ENCODE assay signal across 27 mouse cellular contexts in genomic region chr8:108648993-108649392, GRCm38 (mm10).
DNase-seq lines count a peak whose midpoint lies in the region; ATAC-seq and TF ChIP-seq lines count a peak whose summit lies in the region.
"Had no signal": no experiment of that assay in that cellular context is flagged by ENCODE, and none has a peak within 500 bp of the region (broad histone marks: within the 10 kb centered on the region; RNA-seq: fewer than 3 reads in every experiment).

No protein-coding gene starts in this region.

- no peak overlapping the region for H3K9ac ChIP-seq in lung, embryonic 15.5 days
- H3K9ac ChIP-seq: embryonic facial prominence, embryonic 12.5 days; embryonic facial prominence, embryonic 15.5 days; forebrain, postnatal 0 days; heart, embryonic 12.5 days; heart, embryonic 15.5 days; hindbrain, embryonic 13.5 days had no signal

- TF ChIP-seq CTCF in lung, adult 2 months (IDR thresholded peaks at IDR 0.05; ENCODE audit: insufficient read depth, low read length), result no peak

- H3K4me3 ChIP-seq in lung, embryonic 15.5 days, result no peak overlapping the region
- H3K4me3 ChIP-seq in lung, adult 2 months (replicated peaks; ENCODE audit: extremely low read depth, low read depth, low read length), result no peak overlapping the region
- H3K4me3 ChIP-seq: embryonic facial prominence, embryonic 12.5 days; embryonic facial prominence, embryonic 15.5 days; gastrocnemius, adult 2 months; heart, embryonic 12.5 days; heart, embryonic 15.5 days; hindbrain, embryonic 10.5 days; hindbrain, embryonic 13.5 days had no signal

- peak; percentile 37; the same call in 1 of the 2 replicates for ATAC-seq in lung, embryonic 15.5 days (ENCODE audit: borderline replicate concordance, extremely low read depth, low FRiP score, low TSS enrichment)
- ATAC-seq in granulocyte monocyte progenitor cell, adult 5-6 weeks (replicated peaks; ENCODE audit: poor library complexity, severe bottlenecking), result no peak
- ATAC-seq: CD4-positive, CD25-positive, alpha-beta regulatory T cell, adult 4 months; forebrain, embryonic 14.5 days; forebrain, postnatal 0 days; hindbrain, embryonic 16.5 days had no signal

- no peaks in the 10 kb centered on the region for H3K9me3 ChIP-seq in lung, embryonic 15.5 days
- H3K9me3 ChIP-seq: embryonic facial prominence, embryonic 12.5 days; embryonic facial prominence, embryonic 15.5 days; heart, embryonic 12.5 days; heart, embryonic 15.5 days; hindbrain, embryonic 10.5 days; hindbrain, embryonic 13.5 days had no signal

- H3K27ac ChIP-seq in lung, embryonic 15.5 days, result peak overlapping the region; percentile 55; the same call in 1 of the 2 replicates
- H3K27ac ChIP-seq: embryonic facial prominence, embryonic 12.5 days; embryonic facial prominence, embryonic 15.5 days; gastrocnemius, adult 2 months; heart, embryonic 15.5 days; hindbrain, embryonic 10.5 days; hindbrain, embryonic 13.5 days had no signal

- H3K36me3 ChIP-seq in lung, embryonic 15.5 days, result no peaks in the 10 kb centered on the region
- H3K36me3 ChIP-seq: embryonic facial prominence, embryonic 12.5 days; embryonic facial prominence, embryonic 15.5 days; heart, embryonic 12.5 days; heart, embryonic 15.5 days; hindbrain, embryonic 10.5 days; hindbrain, embryonic 13.5 days had no signal

- H3K4me1 ChIP-seq in lung, embryonic 15.5 days, result peaks cover 12% of the 10 kb centered on the region
- peaks cover 5% of the 10 kb centered on the region; the same call in 1 of the 2 replicates for H3K4me1 ChIP-seq in lung, adult 2 months (ENCODE audit: control insufficient read depth, insufficient read depth, low read length)
- H3K4me1 ChIP-seq: embryonic facial prominence, embryonic 12.5 days; embryonic facial prominence, embryonic 15.5 days; heart, embryonic 12.5 days; heart, embryonic 15.5 days; hindbrain, embryonic 13.5 days had no signal

- no peak for TF ChIP-seq POLR2A in lung, adult 2 months (IDR thresholded peaks at IDR 0.05; ENCODE audit: borderline replicate concordance, extremely low read depth, low read depth, low read length)

- H3K27me3 ChIP-seq in lung, embryonic 15.5 days, result no peaks in the 10 kb centered on the region
- H3K27me3 ChIP-seq: embryonic facial prominence, embryonic 12.5 days; embryonic facial prominence, embryonic 15.5 days; heart, embryonic 12.5 days; heart, embryonic 15.5 days; hindbrain, embryonic 13.5 days had no signal

- WGBS in lung, embryonic 15.5 days, result 56% methylated on average over 6 of the region's 6 CpGs
- WGBS in lung, adult 2 months, result 60% methylated on average over 6 of the region's 6 CpGs

- no peak for DNase-seq in lung, adult 2 months
- DNase-seq in lung, postnatal 10 days, result peak; percentile 49
- DNase-seq in lung, adult 18-20 months, result no peak
- DNase-seq in lung, postnatal 4 days, result peak; percentile 23 to 38
- DNase-seq: adrenal gland, adult 2 months; adrenal gland, postnatal 14 days; cerebellum, adult 11-12 months; cerebellum, adult 8-10 months; cerebellum, postnatal 10 days; cerebellum, postnatal 36 days; forebrain, postnatal 0 days; gastrocnemius, adult 2 months; gastrocnemius, postnatal 14 days; heart, adult 18-20 months; heart, postnatal 10 days; heart, postnatal 36 days had no signal

- no peak overlapping the region for H3K4me2 ChIP-seq in lung, embryonic 15.5 days
- H3K4me2 ChIP-seq: embryonic facial prominence, embryonic 12.5 days; embryonic facial prominence, embryonic 15.5 days; heart, embryonic 12.5 days; heart, embryonic 15.5 days; hindbrain, embryonic 13.5 days had no signal

Comparison
In these comparisons a context has a peak if more than half of its experiments do, and no peak if none do; other contexts are left out.
1. DNase-seq: peak in lung, postnatal 10 days (single experiment) and lung, postnatal 4 days (2 of 2); none in lung, adult 2 months (single experiment) and lung, adult 18-20 months (0 of 2).